Mouse (Mus musculus): ENCODE measurements at regions not wholly inside any gene's neighbourhood (a gene's known extent, or its start where the extent isn't known, plus 50 kb on each side); places are given as distances from the start of the nearest gene placed in this dataset.
A peak's percentile ranks its signal among the peaks of the same experiment; 100 is the strongest.

DNA sequence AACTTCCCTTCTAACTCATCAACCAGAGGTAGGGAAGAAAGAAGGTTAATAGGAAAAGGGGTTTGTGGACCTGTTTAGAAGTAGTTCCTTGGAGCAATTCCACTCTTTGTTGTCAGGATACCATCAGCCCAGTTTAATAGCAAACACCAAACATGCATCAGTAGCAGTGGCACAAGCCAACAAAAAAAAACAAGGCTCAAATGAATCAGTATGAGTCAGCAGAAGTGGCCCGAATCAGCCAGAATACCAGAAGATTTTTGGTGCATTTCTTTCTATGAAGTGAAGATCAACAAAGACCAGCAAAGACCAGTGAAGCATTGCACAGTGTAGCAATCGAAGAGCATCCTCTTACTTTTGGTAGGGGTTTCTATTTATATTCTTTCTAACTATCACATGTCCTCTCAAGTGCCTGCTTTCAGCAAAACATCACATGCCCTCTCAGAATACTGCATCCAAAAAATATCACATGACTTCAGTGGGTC, 52.9 kb upstream of the Gm10944 start:
- Histone ChIP-seq H3K27me3 (replicated peaks; ENCODE audit: control insufficient read depth, insufficient read depth, low read length) (no peaks in the 10 kb centered on the region), H3K4me2 (ENCODE audit: low read depth, low read length) (no peak overlapping the region), H3K9me3 (ENCODE audit: control insufficient read depth, low read length) (no peaks in the 10 kb centered on the region), H3K4me1 (ENCODE audit: control insufficient read depth, insufficient read depth, low read length) (no peaks in the 10 kb centered on the region), H3K4me3 (ENCODE audit: low read length) (no peak overlapping the region), H3K27ac (ENCODE audit: low read length) (no peak overlapping the region), H3K36me3 (ENCODE audit: control insufficient read depth, insufficient read depth, low read length) (no peaks in the 10 kb centered on the region), H3K9ac (ENCODE audit: low read depth, low read length) (no peak overlapping the region)
- ATAC-seq: no peak
- 89% methylated on average over 2 of the region's 2 CpGs for WGBS

DNA sequence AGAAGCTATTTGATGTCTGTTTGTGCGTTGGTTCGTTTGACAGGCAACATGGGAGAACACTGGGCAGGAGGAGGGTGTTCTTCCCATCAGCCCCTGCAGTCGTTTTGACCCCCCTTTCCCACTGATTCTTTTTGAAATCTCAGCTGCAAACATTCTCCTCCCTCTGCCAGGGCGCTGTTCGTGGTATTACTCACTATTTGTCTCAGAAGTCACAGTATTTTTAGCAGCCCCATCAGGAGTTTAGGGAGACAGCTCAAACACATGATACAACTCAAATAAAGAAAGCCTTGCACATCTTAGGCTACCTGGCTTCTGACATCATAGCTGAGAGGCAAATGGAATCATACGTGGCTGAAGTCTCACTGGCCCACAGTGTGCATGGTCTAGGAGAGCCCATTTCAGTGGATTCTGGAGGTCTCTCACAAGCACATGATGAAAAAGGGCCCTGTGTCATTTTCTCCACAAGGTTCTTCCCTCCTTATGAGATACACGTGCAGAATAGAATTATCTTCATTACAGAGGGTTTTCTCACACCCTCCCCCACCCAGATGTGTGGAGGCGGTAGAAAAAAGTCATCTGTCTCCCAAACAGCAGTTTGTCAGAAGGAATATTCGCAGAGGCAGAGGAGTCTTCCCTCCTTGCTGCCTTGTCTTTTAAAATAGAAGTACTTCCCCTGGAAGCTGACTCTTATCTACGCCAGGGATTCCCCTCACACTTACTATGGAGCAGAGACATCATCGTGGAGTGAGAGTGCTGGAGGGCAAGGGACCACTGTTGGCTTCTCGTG, 57.1 kb upstream of the Rab32 start:
- ATAC-seq: no peak
- 45% methylated on average over 12 of the region's 12 CpGs for WGBS
- H3K9ac ChIP-seq (ENCODE audit: low read depth, low read length): no peak overlapping the region
- H3K27me3 ChIP-seq (replicated peaks; ENCODE audit: control insufficient read depth, insufficient read depth, low read length): no peaks in the 10 kb centered on the region
- H3K4me1 ChIP-seq (ENCODE audit: control insufficient read depth, insufficient read depth, low read length): no peaks in the 10 kb centered on the region
- no peak overlapping the region for H3K27ac ChIP-seq (ENCODE audit: low read length)
- H3K9me3 ChIP-seq (ENCODE audit: control insufficient read depth, low read length): no peaks in the 10 kb centered on the region
- no peak overlapping the region for H3K4me3 ChIP-seq (ENCODE audit: low read length)
- no peak overlapping the region for H3K4me2 ChIP-seq (ENCODE audit: low read depth, low read length)
- H3K36me3 ChIP-seq (ENCODE audit: control insufficient read depth, insufficient read depth, low read length): no peaks in the 10 kb centered on the region

GRCm38 (mm10) chr10:10610561-10611345, 52.7 kb upstream of the Rab32 start:
- Histone ChIP-seq H3K4me3 (ENCODE audit: low read length) (no peak overlapping the region), H3K9me3 (ENCODE audit: control insufficient read depth, low read length) (no peaks in the 10 kb centered on the region), H3K4me1 (ENCODE audit: control insufficient read depth, insufficient read depth, low read length) (no peaks in the 10 kb centered on the region), H3K27me3 (replicated peaks; ENCODE audit: control insufficient read depth, insufficient read depth, low read length) (no peaks in the 10 kb centered on the region), H3K36me3 (ENCODE audit: control insufficient read depth, insufficient read depth, low read length) (no peaks in the 10 kb centered on the region), H3K9ac (ENCODE audit: low read depth, low read length) (no peak overlapping the region), H3K4me2 (ENCODE audit: low read depth, low read length) (no peak overlapping the region), H3K27ac (ENCODE audit: low read length) (no peak overlapping the region)
- WGBS: 49% methylated on average over 3 of the region's 3 CpGs
- peak; percentile 50; the same call in 1 of the 2 replicates for ATAC-seq

- ATAC-seq: no peak
- no peaks in the 10 kb centered on the region for H3K27me3 ChIP-seq (replicated peaks; ENCODE audit: control insufficient read depth, insufficient read depth, low read length)
- no peak overlapping the region for H3K9ac ChIP-seq (ENCODE audit: low read depth, low read length)
- no peak overlapping the region for H3K4me3 ChIP-seq (ENCODE audit: low read length)
- H3K4me1 ChIP-seq (ENCODE audit: control insufficient read depth, insufficient read depth, low read length): no peaks in the 10 kb centered on the region
- no peak overlapping the region for H3K27ac ChIP-seq (ENCODE audit: low read length)
- no peaks in the 10 kb centered on the region for H3K9me3 ChIP-seq (ENCODE audit: control insufficient read depth, low read length)
- H3K4me2 ChIP-seq (ENCODE audit: low read depth, low read length): no peak overlapping the region
- no peaks in the 10 kb centered on the region for H3K36me3 ChIP-seq (ENCODE audit: control insufficient read depth, insufficient read depth, low read length)
- WGBS: 90% methylated on average over 1 of the region's 1 CpGs
These were observed 50.6 kb upstream of the Rab32 start for GRCm38 (mm10) chr10:10608626-10609168.

Data from intestine, embryonic 16.5 days (tissue).